8 mouse cellular contexts compared by ENCODE assay signal in the genomic region with DNA sequence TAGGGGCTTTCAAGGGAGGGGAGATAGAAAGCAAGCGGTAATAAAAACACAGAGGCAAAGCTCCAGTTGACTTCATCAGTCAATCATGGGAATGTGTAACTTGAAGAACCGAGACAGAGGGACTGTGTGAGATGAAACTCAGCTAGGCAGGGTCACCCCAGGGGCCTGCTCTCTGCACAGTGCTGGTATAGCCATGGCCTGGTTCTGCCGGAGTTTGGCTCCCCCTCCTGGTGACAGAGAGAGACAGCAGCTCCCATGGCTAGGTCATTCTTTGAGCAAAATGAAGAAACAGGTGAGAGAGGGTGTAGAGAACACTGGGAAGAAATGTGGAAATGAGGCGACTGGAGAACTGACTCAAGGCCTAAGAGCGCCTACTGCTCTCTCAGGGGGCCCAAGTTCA. TPM values are rescaled to one million over a fixed set of nuclear protein-coding genes. Genes with fewer than 3 reads are reported as not detected.
DNase-seq lines count a peak whose midpoint lies in the region; ATAC-seq and TF ChIP-seq lines count a peak whose summit lies in the region.

No protein-coding gene starts in this region.

- peak; percentile 64; the same call in 1 of the 2 replicates for ATAC-seq in forebrain, embryonic 14.5 days
- ATAC-seq in hindbrain, embryonic 16.5 days: peak; percentile 81
- peak; percentile 79 for ATAC-seq in midbrain, embryonic 16.5 days

- H3K27me3 ChIP-seq in forebrain, embryonic 14.5 days (replicated peaks; ENCODE audit: control insufficient read depth, insufficient read depth, low read length): no peaks in the 10 kb centered on the region
- H3K27me3 ChIP-seq in hindbrain, embryonic 16.5 days (replicated peaks; ENCODE audit: control insufficient read depth, insufficient read depth, low read length): no peaks in the 10 kb centered on the region
- H3K27me3 ChIP-seq in midbrain, embryonic 16.5 days (ENCODE audit: control insufficient read depth, insufficient read depth, low read depth, low read length): no peaks in the 10 kb centered on the region; the same call in 1 of the 2 replicates
- H3K27me3 ChIP-seq in splenic B cell, adult 2 months (ENCODE audit: control insufficient read depth, insufficient read depth, low read length, poor library complexity, severe bottlenecking): no peaks in the 10 kb centered on the region

- peak; percentile 55 to 58 for DNase-seq in left cerebral cortex, adult 2 months (ENCODE audit: extremely low spot score in 1 of 2, low spot score in 2 of 2)
- DNase-seq in left cerebral cortex, adult 11 months (ENCODE audit: low spot score): no peak
- DNase-seq in c-Kit-positive CD71-positive TER-119-positive erythroid progenitor cells, embryonic 14.5 days (ENCODE audit: low spot score): peak; percentile 40
- peak; percentile 72 for DNase-seq in forebrain, embryonic 14.5 days (ENCODE audit: low spot score)
- peak; percentile 59 for DNase-seq in liver
- DNase-seq in splenic B cell, adult 2 months (ENCODE audit: low read depth, low spot score): peak; percentile 75

- no peak overlapping the region for H3K27ac ChIP-seq in left cerebral cortex, adult 2 months
- no peak overlapping the region for H3K27ac ChIP-seq in forebrain, embryonic 14.5 days (ENCODE audit: low read depth, low read length)
- H3K27ac ChIP-seq in hindbrain, embryonic 16.5 days (ENCODE audit: low read depth, low read length): no peak overlapping the region
- H3K27ac ChIP-seq in midbrain, embryonic 16.5 days (ENCODE audit: low read length): no peak overlapping the region

- TF ChIP-seq CTCF in left cerebral cortex, adult 2 months (IDR thresholded peaks at IDR 0.05): peak; percentile 84

- intact Hi-C loops in left cerebral cortex, adult 2 months (cut with DNase I): no loop called here

- WGBS in forebrain, embryonic 14.5 days: 18% methylated on average over 5 of the region's 5 CpGs
- 16% methylated on average over 5 of the region's 5 CpGs for WGBS in hindbrain, embryonic 16.5 days
- 22% methylated on average over 5 of the region's 5 CpGs for WGBS in midbrain, embryonic 16.5 days

- H3K4me3 ChIP-seq in left cerebral cortex, adult 2 months: no peak overlapping the region
- no peak overlapping the region for H3K4me3 ChIP-seq in forebrain, embryonic 14.5 days (ENCODE audit: low read depth, low read length)
- H3K4me3 ChIP-seq in hindbrain, embryonic 16.5 days (ENCODE audit: low read length): no peak overlapping the region
- no peak overlapping the region for H3K4me3 ChIP-seq in midbrain, embryonic 16.5 days (ENCODE audit: low read depth, low read length)

- H3K4me1 ChIP-seq in forebrain, embryonic 14.5 days (ENCODE audit: control insufficient read depth, insufficient read depth, low read length): no peaks in the 10 kb centered on the region
- H3K4me1 ChIP-seq in hindbrain, embryonic 16.5 days (ENCODE audit: control insufficient read depth, insufficient read depth, low read depth, low read length): no peaks in the 10 kb centered on the region
- no peaks in the 10 kb centered on the region for H3K4me1 ChIP-seq in midbrain, embryonic 16.5 days (ENCODE audit: control insufficient read depth, insufficient read depth, low read length)

- H3K9ac ChIP-seq in forebrain, embryonic 14.5 days (ENCODE audit: low read length): no peak overlapping the region
- no peak overlapping the region for H3K9ac ChIP-seq in hindbrain, embryonic 16.5 days (ENCODE audit: low read depth, low read length)
- no peak overlapping the region for H3K9ac ChIP-seq in midbrain, embryonic 16.5 days (ENCODE audit: low read depth, low read length)

- no peaks in the 10 kb centered on the region for H3K9me3 ChIP-seq in forebrain, embryonic 14.5 days (replicated peaks; ENCODE audit: control insufficient read depth, low read length)
- no peaks in the 10 kb centered on the region for H3K9me3 ChIP-seq in hindbrain, embryonic 16.5 days (ENCODE audit: control insufficient read depth, low read length)
- H3K9me3 ChIP-seq in midbrain, embryonic 16.5 days (replicated peaks; ENCODE audit: control insufficient read depth, low read length, poor library complexity, severe bottlenecking): no peaks in the 10 kb centered on the region

- no peak overlapping the region for H3K4me2 ChIP-seq in forebrain, embryonic 14.5 days (ENCODE audit: low read length)
- H3K4me2 ChIP-seq in hindbrain, embryonic 16.5 days (ENCODE audit: low read length): no peak overlapping the region
- no peak overlapping the region for H3K4me2 ChIP-seq in midbrain, embryonic 16.5 days (ENCODE audit: low read length)

- peaks cover 17% of the 10 kb centered on the region for H3K36me3 ChIP-seq in forebrain, embryonic 14.5 days (ENCODE audit: control insufficient read depth, insufficient read depth, low read length)
- H3K36me3 ChIP-seq in hindbrain, embryonic 16.5 days (ENCODE audit: control insufficient read depth, insufficient read depth, low read length): peaks cover 10% of the 10 kb centered on the region
- H3K36me3 ChIP-seq in midbrain, embryonic 16.5 days (ENCODE audit: control insufficient read depth, insufficient read depth, low read length): peaks cover 10% of the 10 kb centered on the region
- H3K36me3 ChIP-seq in splenic B cell, adult 2 months (ENCODE audit: control insufficient read depth, insufficient read depth, low read length, poor library complexity, severe bottlenecking): peaks cover 3% of the 10 kb centered on the region; the same call in 1 of the 2 replicates

RNA-seq across cellular contexts. Expression of gene Galp, which starts 2.8 kb away (rescaled TPM):
- total RNA-seq in left cerebral cortex, adult 2 months (2021): not detected
- polyA plus RNA-seq in forebrain, embryonic 14.5 days (2014; fragmentation: Nextera tagmentation; extraction: Ambion mirVana): not detected in 2 replicates
- polyA plus RNA-seq in hindbrain, embryonic 16.5 days (2015; fragmentation: Nextera tagmentation; extraction: Ambion mirVana): not detected in 2 replicates
- polyA plus RNA-seq in midbrain, embryonic 16.5 days (2015; fragmentation: Nextera tagmentation; extraction: Ambion mirVana): not detected in 2 replicates

RNA-seq across cellular contexts. Expression of gene Zfp444, which starts 22.1 kb away (rescaled TPM):
- total RNA-seq in left cerebral cortex, adult 2 months (2021): 10 to 100 TPM; 62.0 to 66.7 TPM
- polyA plus RNA-seq in forebrain, embryonic 14.5 days (2014; fragmentation: Nextera tagmentation; extraction: Ambion mirVana): 88.2 and 96.3 TPM in 2 replicates
- polyA plus RNA-seq in hindbrain, embryonic 16.5 days (2015; fragmentation: Nextera tagmentation; extraction: Ambion mirVana): 77.6 and 86.3 TPM in 2 replicates
- polyA plus RNA-seq in midbrain, embryonic 16.5 days (2015; fragmentation: Nextera tagmentation; extraction: Ambion mirVana): 94.9 and 95.7 TPM in 2 replicates

RNA-seq across cellular contexts. Expression of gene Zscan5b, which starts 27.9 kb away (rescaled TPM):
- total RNA-seq in left cerebral cortex, adult 2 months (2021): not detected
- polyA plus RNA-seq in forebrain, embryonic 14.5 days (2014; fragmentation: Nextera tagmentation; extraction: Ambion mirVana): not detected in 2 replicates
- not detected in 2 replicates for polyA plus RNA-seq in hindbrain, embryonic 16.5 days (2015; fragmentation: Nextera tagmentation; extraction: Ambion mirVana)
- polyA plus RNA-seq in midbrain, embryonic 16.5 days (2015; fragmentation: Nextera tagmentation; extraction: Ambion mirVana): not detected in 2 replicates

RNA-seq across cellular contexts. Expression of gene Zfp787, which starts 38.3 kb away (rescaled TPM):
- 10 to 100 TPM; 27.8 to 30.2 TPM for total RNA-seq in left cerebral cortex, adult 2 months (2021)
- 12.6 and 13.8 TPM in 2 replicates for polyA plus RNA-seq in forebrain, embryonic 14.5 days (2014; fragmentation: Nextera tagmentation; extraction: Ambion mirVana)
- 24.3 and 25.7 TPM in 2 replicates for polyA plus RNA-seq in hindbrain, embryonic 16.5 days (2015; fragmentation: Nextera tagmentation; extraction: Ambion mirVana)
- polyA plus RNA-seq in midbrain, embryonic 16.5 days (2015; fragmentation: Nextera tagmentation; extraction: Ambion mirVana): 22.5 and 23.1 TPM in 2 replicates

RNA-seq across cellular contexts. Expression of gene Epp13, which starts 58.4 kb away (rescaled TPM):
- total RNA-seq in left cerebral cortex, adult 2 months (2021): not detected
- not detected in 2 replicates for polyA plus RNA-seq in forebrain, embryonic 14.5 days (2014; fragmentation: Nextera tagmentation; extraction: Ambion mirVana)
- polyA plus RNA-seq in hindbrain, embryonic 16.5 days (2015; fragmentation: Nextera tagmentation; extraction: Ambion mirVana): not detected in 2 replicates
- polyA plus RNA-seq in midbrain, embryonic 16.5 days (2015; fragmentation: Nextera tagmentation; extraction: Ambion mirVana): not detected in 2 replicates
